ENCODE assay signal across 10 mouse cellular contexts in the genomic region with DNA sequence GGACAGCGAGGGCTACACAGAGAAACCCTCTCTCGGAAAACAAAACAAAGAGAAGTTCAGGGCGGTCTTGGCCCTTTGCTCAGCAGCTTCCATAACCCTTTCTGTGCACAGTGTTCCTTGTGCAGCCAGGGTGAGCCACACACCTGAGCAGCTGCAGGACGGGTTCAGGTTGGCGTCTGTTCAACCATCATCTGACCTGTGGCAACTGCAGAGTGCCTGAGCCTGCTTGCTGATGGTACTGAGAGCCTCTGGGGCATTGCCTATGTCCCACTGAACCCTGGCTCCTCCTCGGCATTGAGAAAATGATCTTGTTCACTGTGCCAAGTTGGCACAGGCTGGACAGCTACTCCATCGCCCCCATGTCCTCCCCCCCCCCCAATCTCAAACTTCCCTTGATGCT. TPM values are rescaled to one million over a fixed set of nuclear protein-coding genes. Genes with fewer than 3 reads are reported as not detected.
A peak's percentile ranks its signal among the peaks of the same experiment; 100 is the strongest.
DNase-seq lines count a peak whose midpoint lies in the region; ATAC-seq and TF ChIP-seq lines count a peak whose summit lies in the region.
"Had no signal": no experiment of that assay in that cellular context is flagged by ENCODE, and none has a peak within 500 bp of the region (broad histone marks: within the 10 kb centered on the region; RNA-seq: fewer than 3 reads in every experiment).

No protein-coding gene starts in this region.

- peak overlapping the region; percentile 71; the same call in 1 of the 2 replicates for H3K27ac ChIP-seq in gastrocnemius, adult 2 months
- peak overlapping the region; percentile 29 for H3K27ac ChIP-seq in left cerebral cortex, adult 2 months
- no peak overlapping the region for H3K27ac ChIP-seq in embryonic fibroblast, embryonic 13.5 days (ENCODE audit: insufficient read depth, low read length)
- H3K27ac ChIP-seq in neural tube, embryonic 15.5 days (replicated peaks), result no peak overlapping the region

- intact Hi-C loops in gastrocnemius, adult 2 months (cut with DNase I), result loop anchor here (5.0 kb wide), 1 partner anchor 208 kb away; no protein-coding TSS in a partner anchor
- intact Hi-C loops in gastrocnemius, postnatal 14 days (cut with DNase I; ENCODE audit: low total_unique reads), result loop anchor here (5.0 kb wide), 2 partner anchors 123 to 218 kb away; no protein-coding TSS in a partner anchor
- intact Hi-C loops in left cerebral cortex, adult 2 months (cut with DNase I), result loop anchor here (5.0 kb wide), 2 partner anchors 73 to 143 kb away; no protein-coding TSS in a partner anchor
- intact Hi-C loops in left cerebral cortex, postnatal 25 days (cut with DNase I), result loop anchor here (5.0 to 10.0 kb wide), 3 partner anchors 53 to 331 kb away; a partner anchor contains a TSS

- no peaks in the 10 kb centered on the region for H3K9me3 ChIP-seq in neural tube, embryonic 15.5 days (replicated peaks)

- DNase-seq in gastrocnemius, adult 2 months, result no peak
- DNase-seq in gastrocnemius, postnatal 14 days, result no peak
- no peak for DNase-seq in left cerebral cortex, adult 2 months (ENCODE audit: extremely low spot score in 1 of 2, low spot score in 2 of 2)
- no peak for DNase-seq in left cerebral cortex, postnatal 25 days (ENCODE audit: low spot score in 2 of 2)
- no peak for DNase-seq in right cerebral cortex, postnatal 36 days (ENCODE audit: low spot score in 2 of 2)
- DNase-seq: heart, postnatal 14 days; kidney, adult 8-10 months had no signal

- TF ChIP-seq CTCF in gastrocnemius, adult 2 months (IDR thresholded peaks at IDR 0.05), result no peak
- no peak for TF ChIP-seq CTCF in left cerebral cortex, adult 2 months (IDR thresholded peaks at IDR 0.05)
- TF ChIP-seq CTCF in embryonic fibroblast, embryonic 13.5 days (IDR thresholded peaks at IDR 0.05; ENCODE audit: borderline replicate concordance, insufficient read depth, low read length), result no peak

- no peaks in the 10 kb centered on the region for H3K36me3 ChIP-seq in neural tube, embryonic 15.5 days

- TF ChIP-seq POLR2A in embryonic fibroblast, embryonic 13.5 days (IDR thresholded peaks at IDR 0.05; ENCODE audit: low read depth, low read length), result no peak

- peak overlapping the region; percentile 83 for H3K4me3 ChIP-seq in gastrocnemius, adult 2 months
- H3K4me3 ChIP-seq in left cerebral cortex, adult 2 months, result no peak overlapping the region
- H3K4me3 ChIP-seq in embryonic fibroblast, embryonic 13.5 days (ENCODE audit: insufficient read depth, low read length), result peak overlapping the region; percentile 90
- no peak overlapping the region for H3K4me3 ChIP-seq in neural tube, embryonic 15.5 days (replicated peaks)

- H3K9ac ChIP-seq in neural tube, embryonic 15.5 days (replicated peaks), result no peak overlapping the region

- WGBS in neural tube, embryonic 15.5 days, result 84% methylated on average over 7 of the region's 7 CpGs

- peak overlapping the region; percentile 99; the same call in 1 of the 2 replicates for H3K4me2 ChIP-seq in neural tube, embryonic 15.5 days

- no peak for ATAC-seq in neural tube, embryonic 15.5 days (ENCODE audit: low FRiP score)
- ATAC-seq: CD4-positive, CD25-positive, alpha-beta regulatory T cell, adult 4 months had no signal

- peaks cover 3% of the 10 kb centered on the region; the same call in 1 of the 2 replicates for H3K27me3 ChIP-seq in neural tube, embryonic 15.5 days (replicated peaks)

- H3K4me1 ChIP-seq in embryonic fibroblast, embryonic 13.5 days (ENCODE audit: control insufficient read depth, insufficient read depth, low read length), result peaks cover 5% of the 10 kb centered on the region; the same call in 1 of the 2 replicates
- H3K4me1 ChIP-seq in neural tube, embryonic 15.5 days, result peaks cover 39% of the 10 kb centered on the region

RNA-seq across cellular contexts. Expression of a gene that starts 3.5 kb away (rescaled TPM):
- 10 to 100 TPM; 32.2 to 48.0 TPM for total RNA-seq in gastrocnemius, adult 2 months (2021)
- 10 to 100 TPM; 25.6 to 31.7 TPM for total RNA-seq in gastrocnemius, postnatal 14 days (2021)
- 10 to 100 TPM; 15.4 to 16.0 TPM for total RNA-seq in left cerebral cortex, adult 2 months (2021)
- 10 to 100 TPM; 13.9 to 15.2 TPM for total RNA-seq in left cerebral cortex, postnatal 25 days (2021)
- 239 and 264 TPM in 2 replicates for polyA plus RNA-seq in embryonic fibroblast, embryonic 13.5 days (2011; ENCODE audit: insufficient read length, low read depth, missing spikeins)
- 5.8 and 9.8 TPM in 2 replicates for polyA plus RNA-seq in neural tube, embryonic 15.5 days (2015; fragmentation: Nextera tagmentation; extraction: Ambion mirVana)

RNA-seq across cellular contexts. Expression of a gene that starts 7.0 kb away (rescaled TPM):
- 10 to 100 TPM in 1 of 2 experiments, 1 to 10 TPM in 1; 8.4 to 13.6 TPM for total RNA-seq in gastrocnemius, adult 2 months (2021)
- total RNA-seq in gastrocnemius, postnatal 14 days (2021), result 10 to 100 TPM; 11.9 to 13.4 TPM
- total RNA-seq in left cerebral cortex, adult 2 months (2021), result 10 to 100 TPM; 15.3 to 16.9 TPM
- total RNA-seq in left cerebral cortex, postnatal 25 days (2021), result 10 to 100 TPM; 11.7 to 13.1 TPM
- polyA plus RNA-seq in embryonic fibroblast, embryonic 13.5 days (2011; ENCODE audit: insufficient read length, low read depth, missing spikeins), result 44.2 and 52.6 TPM in 2 replicates
- polyA plus RNA-seq in neural tube, embryonic 15.5 days (2015; fragmentation: Nextera tagmentation; extraction: Ambion mirVana), result 35.2 and 40.1 TPM in 2 replicates

Comparison
In these comparisons a context has a peak if more than half of its experiments do, and no peak if none do; other contexts are left out.
1. H3K27ac ChIP-seq: peak in gastrocnemius, adult 2 months (single experiment) and left cerebral cortex, adult 2 months (single experiment); none in embryonic fibroblast, embryonic 13.5 days (single experiment) and neural tube, embryonic 15.5 days (single experiment).
2. H3K4me3 ChIP-seq: peak in gastrocnemius, adult 2 months (single experiment) and embryonic fibroblast, embryonic 13.5 days (single experiment); none in left cerebral cortex, adult 2 months (single experiment) and neural tube, embryonic 15.5 days (single experiment).